ENCODE assay signal across 17 mouse cellular contexts in genomic region chr1:164988191-164988590, GRCm38 (mm10). TPM values are rescaled to one million over a fixed set of nuclear protein-coding genes. Genes with fewer than 3 reads are reported as not detected.
DNase-seq lines count a peak whose midpoint lies in the region; ATAC-seq lines count a peak whose summit lies in the region.
"Had no signal": no experiment of that assay in that cellular context is flagged by ENCODE, and none has a peak within 500 bp of the region (broad histone marks: within the 10 kb centered on the region; RNA-seq: fewer than 3 reads in every experiment).

No protein-coding gene starts in this region.

- DNase-seq in neural tube, embryonic 11.5 days (ENCODE audit: low spot score), result peak; percentile 9
- no peak for DNase-seq in neural tube, embryonic 10.5 days (ENCODE audit: extremely low spot score, low spot score)
- peak; percentile 41 to 90 for DNase-seq in left cerebral cortex, postnatal 14 days (ENCODE audit: low spot score in 2 of 2)
- no peak for DNase-seq in urinary bladder, postnatal 10 days (ENCODE audit: low spot score)
- no peak for DNase-seq in urinary bladder, postnatal 25 days (ENCODE audit: low spot score)
- no peak for DNase-seq in kidney, postnatal 25 days
- DNase-seq: adrenal gland, postnatal 10 days; cerebellum, adult 2 months; lung, postnatal 36 days had no signal

- H3K4me3 ChIP-seq in neural tube, embryonic 11.5 days (ENCODE audit: low read depth, low read length), result no peak overlapping the region
- no peak overlapping the region for H3K4me3 ChIP-seq in hindbrain, embryonic 16.5 days (ENCODE audit: low read length)
- no peak overlapping the region for H3K4me3 ChIP-seq in neural tube, embryonic 15.5 days (replicated peaks)
- H3K4me3 ChIP-seq: embryonic facial prominence, embryonic 10.5 days; myocyte had no signal

- no peaks in the 10 kb centered on the region for H3K9me3 ChIP-seq in neural tube, embryonic 11.5 days (ENCODE audit: control insufficient read depth, low read length)
- H3K9me3 ChIP-seq in hindbrain, embryonic 16.5 days (ENCODE audit: control insufficient read depth, low read length), result no peaks in the 10 kb centered on the region
- peaks cover 6% of the 10 kb centered on the region; the same call in 1 of the 2 replicates for H3K9me3 ChIP-seq in neural tube, embryonic 15.5 days (replicated peaks)

- H3K9ac ChIP-seq in neural tube, embryonic 11.5 days (ENCODE audit: low read length), result no peak overlapping the region
- H3K9ac ChIP-seq in hindbrain, embryonic 16.5 days (ENCODE audit: low read depth, low read length), result no peak overlapping the region
- H3K9ac ChIP-seq in neural tube, embryonic 15.5 days (replicated peaks), result no peak overlapping the region

- WGBS in neural tube, embryonic 11.5 days, result 48% methylated on average over 3 of the region's 3 CpGs
- WGBS in hindbrain, embryonic 16.5 days, result 14% methylated on average over 3 of the region's 3 CpGs
- 31% methylated on average over 3 of the region's 3 CpGs for WGBS in neural tube, embryonic 15.5 days

- no peaks in the 10 kb centered on the region for H3K4me1 ChIP-seq in neural tube, embryonic 11.5 days (ENCODE audit: control insufficient read depth, insufficient read depth, low read length)
- H3K4me1 ChIP-seq in hindbrain, embryonic 16.5 days (ENCODE audit: control insufficient read depth, insufficient read depth, low read depth, low read length), result no peaks in the 10 kb centered on the region
- H3K4me1 ChIP-seq in neural tube, embryonic 15.5 days, result no peaks in the 10 kb centered on the region
- H3K4me1 ChIP-seq: embryonic facial prominence, embryonic 10.5 days had no signal

- no peak overlapping the region for H3K27ac ChIP-seq in neural tube, embryonic 11.5 days (ENCODE audit: low read depth, low read length)
- no peak overlapping the region for H3K27ac ChIP-seq in hindbrain, embryonic 16.5 days (ENCODE audit: low read depth, low read length)
- no peak overlapping the region for H3K27ac ChIP-seq in neural tube, embryonic 15.5 days (replicated peaks)
- H3K27ac ChIP-seq: embryonic facial prominence, embryonic 10.5 days had no signal

- ATAC-seq in neural tube, embryonic 11.5 days (ENCODE audit: insufficient read depth, low FRiP score, low TSS enrichment), result peak; percentile 82
- ATAC-seq in hindbrain, embryonic 16.5 days, result peak; percentile 85
- peak; percentile 24; the same call in 1 of the 2 replicates for ATAC-seq in neural tube, embryonic 15.5 days (ENCODE audit: low FRiP score)

- no peaks in the 10 kb centered on the region for H3K27me3 ChIP-seq in neural tube, embryonic 11.5 days (ENCODE audit: control insufficient read depth, insufficient read depth, low read length)
- H3K27me3 ChIP-seq in hindbrain, embryonic 16.5 days (replicated peaks; ENCODE audit: control insufficient read depth, insufficient read depth, low read length), result no peaks in the 10 kb centered on the region
- no peaks in the 10 kb centered on the region for H3K27me3 ChIP-seq in neural tube, embryonic 15.5 days (replicated peaks)

- no peak overlapping the region for H3K4me2 ChIP-seq in neural tube, embryonic 11.5 days (ENCODE audit: low read depth)
- no peak overlapping the region for H3K4me2 ChIP-seq in hindbrain, embryonic 16.5 days (ENCODE audit: low read length)
- no peak overlapping the region for H3K4me2 ChIP-seq in neural tube, embryonic 15.5 days
- H3K4me2 ChIP-seq: liver, embryonic 11.5 days had no signal

- intact Hi-C loops in left cerebral cortex, postnatal 14 days (cut with DNase I), result loop anchor here (5.0 kb wide), 1 partner anchor 56 kb away; no protein-coding TSS in a partner anchor

- H3K36me3 ChIP-seq in neural tube, embryonic 11.5 days (ENCODE audit: control insufficient read depth, insufficient read depth, low read length), result no peaks in the 10 kb centered on the region
- H3K36me3 ChIP-seq in hindbrain, embryonic 16.5 days (ENCODE audit: control insufficient read depth, insufficient read depth, low read length), result no peaks in the 10 kb centered on the region
- H3K36me3 ChIP-seq in neural tube, embryonic 15.5 days, result no peaks in the 10 kb centered on the region
- H3K36me3 ChIP-seq: embryonic facial prominence, embryonic 10.5 days had no signal

RNA-seq across cellular contexts. Expression of gene Xcl1, which starts 52.9 kb away (rescaled TPM):
- not detected in 2 replicates for polyA plus RNA-seq in neural tube, embryonic 11.5 days (2014; fragmentation: Nextera tagmentation; extraction: Ambion mirVana)
- not detected in 2 replicates for polyA plus RNA-seq in hindbrain, embryonic 16.5 days (2015; fragmentation: Nextera tagmentation; extraction: Ambion mirVana)
- total RNA-seq in left cerebral cortex, postnatal 14 days (2021), result not detected
- 2.7 TPM in 1 of 2 replicates, not detected in the other for polyA plus RNA-seq in neural tube, embryonic 15.5 days (2015; fragmentation: Nextera tagmentation; extraction: Ambion mirVana)
- total RNA-seq: adrenal gland, postnatal 10 days; heart, adult 8-10 months; layer of hippocampus, postnatal 10 days had no signal
- polyA plus RNA-seq: cerebellum, adult 2 months; embryonic facial prominence, embryonic 10.5 days; intestine, embryonic 14.5 days; liver, embryonic 11.5 days had no signal

Comparison
In these comparisons a context has a peak if more than half of its experiments do, and no peak if none do; other contexts are left out.
1. DNase-seq: peak in neural tube, embryonic 11.5 days (single experiment) and left cerebral cortex, postnatal 14 days (2 of 2); none in neural tube, embryonic 10.5 days (single experiment), urinary bladder, postnatal 10 days (single experiment), urinary bladder, postnatal 25 days (single experiment) and kidney, postnatal 25 days (0 of 2).
2. ATAC-seq: peak in every context shown above with its lines; median percentile 85 in hindbrain, embryonic 16.5 days; 82 in neural tube, embryonic 11.5 days; 24 in neural tube, embryonic 15.5 days.